Mouse (Mus musculus) A20 (cell line): ENCODE data around the gene Hnf1b.

Source experiments
- DNase-seq: peaks from one replicate; pipeline ENCODE4 v3.0.0-alpha.2; 2011; ENCODE audit warnings: low read depth, low spot score

The Hnf1b gene

GRCm38 (mm10) chr11:83896430-83897410 lies 46.9 kb downstream of the Hnf1b start:
- DNase-seq, result no peak

GRCm38 (mm10) chr11:83897569-83897968 lies 47.7 kb downstream of the Hnf1b start:
- DNase-seq, result no peak

- DNase-seq, result no peak
These were observed 52.9 kb downstream of the Hnf1b start for GRCm38 (mm10) chr11:83902812-83903211.

- DNase-seq, result no peak
These were observed 55.9 kb downstream of the Hnf1b start for GRCm38 (mm10) chr11:83905756-83906155.

GRCm38 (mm10) chr11:83908376-83908775 lies 58.5 kb downstream of the Hnf1b start:
- DNase-seq, result no peak

- DNase-seq, result no peak
These were observed 64.0 kb downstream of the Hnf1b start for GRCm38 (mm10) chr11:83913824-83914311.

GRCm38 (mm10) chr11:83914501-83914900 lies 64.6 kb downstream of the Hnf1b start:
- no peak for DNase-seq

GRCm38 (mm10) chr11:83922600-83922999 lies 72.7 kb downstream of the Hnf1b start:
- no peak for DNase-seq

- peak; percentile 68 for DNase-seq
These were observed 77.2 kb downstream of the Hnf1b start for GRCm38 (mm10) chr11:83927097-83927496.

GRCm38 (mm10) chr11:83932506-83933106 lies 82.7 kb downstream of the Hnf1b start:
- DNase-seq, result no peak

GRCm38 (mm10) chr11:83933376-83933775 lies 83.5 kb downstream of the Hnf1b start:
- no peak for DNase-seq

GRCm38 (mm10) chr11:83935986-83936665 lies 86.3 kb downstream of the Hnf1b start:
- peak; percentile 72 for DNase-seq

GRCm38 (mm10) chr11:83938556-83938955 lies 88.7 kb downstream of the Hnf1b start:
- DNase-seq, result no peak

- DNase-seq, result peak; percentile 91
These were observed 92.3 kb downstream of the Hnf1b start, which contains the start of gene Ddx52 for GRCm38 (mm10) chr11:83941950-83942840. Ddx52 (plus strand) TSS chr11:83942062.
